Mouse (Mus musculus): ENCODE data around the gene Mup20. TPM values are rescaled to one million over a fixed set of nuclear protein-coding genes. Genes with fewer than 3 reads are reported as not detected.
A peak's percentile ranks its signal among the peaks of the same experiment; 100 is the strongest.
"Not testable (repeated sequence)": the region's sequence is repeated elsewhere in the genome, so short reads cannot be mapped to it uniquely, and the experiment has no call there.

Gene Mup20
- total RNA-seq (2021), result not detected
- long read RNA-seq, result 0 reads

DNA sequence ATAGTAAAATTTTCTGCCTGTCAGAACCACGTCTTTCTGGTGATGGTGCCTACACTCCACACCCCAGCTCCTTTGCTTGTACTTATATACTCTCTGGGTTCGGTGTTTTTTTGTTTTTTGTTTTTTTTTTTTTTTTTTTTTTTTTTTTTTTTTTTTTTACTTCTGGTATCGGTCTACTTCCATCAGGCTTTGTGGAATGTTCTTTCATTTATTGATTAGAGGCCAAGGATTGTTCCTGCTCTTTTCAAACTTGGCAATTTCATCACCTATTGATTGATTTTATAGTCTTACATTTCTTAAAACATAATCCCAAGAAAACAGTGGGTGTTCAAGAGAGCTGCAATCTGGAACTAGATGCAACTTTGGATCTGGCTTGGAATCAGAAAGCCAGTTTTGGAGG, at the start of gene Mup20:
TSS of gene Mup20 (minus strand) at position 101 of the 400 bp plus-strand sequence.
- DNase-seq (ENCODE audit: low spot score in 2 of 2), result not testable (repeated sequence)

DNA sequence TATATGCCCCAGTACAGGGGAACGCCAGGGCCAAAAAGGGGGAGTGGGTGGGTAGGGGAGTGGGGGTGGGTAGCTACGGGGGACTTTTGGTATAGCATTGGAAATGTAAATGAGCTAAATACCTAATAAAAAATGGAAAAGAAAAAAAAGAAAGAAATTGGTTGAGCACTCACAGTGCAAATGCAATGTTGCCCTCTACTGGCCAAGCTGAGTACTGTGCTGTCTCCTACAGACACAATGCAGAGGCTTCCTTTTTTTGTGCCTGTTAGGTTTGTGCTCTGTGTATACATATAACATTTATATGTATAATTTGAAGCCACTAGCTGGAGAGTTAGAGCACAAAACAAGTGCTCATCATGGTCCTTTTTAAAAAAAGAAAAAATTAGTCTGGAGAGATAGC, 49.4 kb upstream of the Mup20 start:
- DNase-seq (ENCODE audit: low spot score in 2 of 2), result peak in 1 of 2 experiments; percentile 42

DNA sequence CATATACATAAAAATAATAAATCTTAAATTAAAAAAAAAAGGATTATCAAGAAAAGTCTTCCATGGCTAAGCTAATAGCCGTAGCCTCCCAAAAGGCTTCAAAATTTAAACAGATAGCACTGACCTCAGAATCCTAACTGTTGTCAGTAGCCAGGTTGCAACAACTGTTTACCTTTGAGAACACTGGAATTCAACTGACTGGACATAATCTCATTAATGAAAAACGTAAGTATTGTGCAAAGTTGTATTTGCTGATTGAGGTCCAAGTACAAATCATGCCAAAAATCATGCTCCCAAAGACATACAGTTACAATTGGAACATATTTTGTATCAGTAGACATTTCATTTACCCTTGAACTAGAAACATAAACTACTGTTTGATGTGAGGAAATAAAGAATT, 34.0 kb upstream of the Mup20 start:
- no peak for DNase-seq (ENCODE audit: low spot score in 2 of 2)

DNA sequence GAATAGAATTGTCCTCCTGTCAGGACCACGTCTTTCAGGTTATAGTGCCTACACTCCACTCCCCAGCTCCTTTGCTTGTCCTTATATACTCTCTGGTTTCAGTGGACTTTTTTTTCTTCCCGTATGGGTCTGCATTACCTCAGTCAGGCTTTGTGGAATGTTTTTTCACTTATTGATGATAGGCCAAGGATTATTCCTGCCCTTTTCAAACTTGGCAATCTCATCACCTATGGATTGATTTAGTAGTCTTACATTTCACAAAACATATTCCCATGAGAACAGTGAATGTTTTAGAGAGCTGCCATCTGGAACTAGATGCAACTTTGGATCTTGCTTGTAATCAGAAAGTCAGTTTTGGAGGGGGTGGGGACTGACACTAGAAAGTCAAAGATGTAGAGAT, 33.3 kb upstream of the Mup20 start, which contains the start of gene Mup3:
TSS of gene Mup3 (minus strand) at position 102 of the 400 bp plus-strand sequence.
- no peak for DNase-seq (ENCODE audit: low spot score in 2 of 2)

DNA sequence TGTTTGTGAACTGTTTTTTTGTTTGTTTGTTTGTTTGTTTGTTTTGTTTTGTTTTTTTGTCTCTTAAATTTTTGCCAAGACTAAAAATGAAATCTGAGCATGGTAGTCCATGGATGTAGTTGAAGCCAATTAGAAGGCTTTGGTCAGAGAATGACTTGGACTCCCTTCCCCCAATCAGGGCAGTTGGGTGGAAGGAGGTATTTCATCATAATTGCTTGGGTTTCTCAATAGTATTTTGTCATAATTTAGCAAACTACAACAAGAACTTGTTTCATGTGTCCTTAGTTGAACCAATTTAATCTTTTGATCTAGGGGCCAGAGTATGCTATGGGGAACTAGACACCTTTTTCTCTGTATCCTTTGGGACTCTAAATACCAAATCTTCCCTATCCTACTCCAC, 28.8 kb upstream of the Mup20 start:
- DNase-seq (ENCODE audit: low spot score in 2 of 2), result no peak

DNA sequence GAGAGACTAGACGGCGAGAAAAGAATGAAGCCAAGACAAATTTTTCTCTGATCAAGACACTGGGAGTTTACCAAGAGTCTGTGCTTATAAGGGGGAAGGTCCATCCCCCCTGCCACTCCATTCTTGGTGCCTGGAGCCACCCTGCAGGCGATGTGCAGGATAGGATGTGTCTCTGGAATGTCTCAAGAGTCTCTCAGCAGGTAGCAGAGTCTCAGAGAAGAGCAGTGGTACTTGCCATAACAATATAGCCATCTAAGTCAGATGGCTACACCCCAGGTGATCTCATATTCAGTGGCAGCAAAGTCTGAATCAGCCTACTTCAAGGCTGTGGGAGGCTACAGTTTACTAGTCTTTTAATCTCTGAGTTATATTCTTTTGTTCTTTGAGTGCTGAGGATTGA, 21.2 kb upstream of the Mup20 start:
- DNase-seq (ENCODE audit: low spot score in 2 of 2), result no peak

DNA sequence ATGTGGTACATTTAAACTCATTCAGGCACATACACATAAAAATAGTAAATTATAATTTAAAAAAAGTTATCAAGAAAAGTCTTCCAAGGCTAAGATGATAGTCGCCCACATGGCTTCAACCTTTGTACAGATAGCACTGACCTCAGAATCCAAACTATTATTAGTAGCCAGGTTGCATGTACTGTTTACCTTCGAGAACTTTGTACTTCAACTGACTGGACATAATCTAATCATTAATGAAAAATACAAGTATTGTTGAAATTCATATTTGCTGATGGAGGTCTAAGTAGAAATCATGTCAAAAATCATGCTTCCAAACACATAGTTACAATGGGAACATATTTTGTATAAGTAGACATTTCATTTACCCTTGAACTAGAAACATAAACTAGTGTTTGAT, 822 bp upstream of the Mup20 start:
- not testable (repeated sequence) for DNase-seq (ENCODE audit: low spot score in 2 of 2)

DNA sequence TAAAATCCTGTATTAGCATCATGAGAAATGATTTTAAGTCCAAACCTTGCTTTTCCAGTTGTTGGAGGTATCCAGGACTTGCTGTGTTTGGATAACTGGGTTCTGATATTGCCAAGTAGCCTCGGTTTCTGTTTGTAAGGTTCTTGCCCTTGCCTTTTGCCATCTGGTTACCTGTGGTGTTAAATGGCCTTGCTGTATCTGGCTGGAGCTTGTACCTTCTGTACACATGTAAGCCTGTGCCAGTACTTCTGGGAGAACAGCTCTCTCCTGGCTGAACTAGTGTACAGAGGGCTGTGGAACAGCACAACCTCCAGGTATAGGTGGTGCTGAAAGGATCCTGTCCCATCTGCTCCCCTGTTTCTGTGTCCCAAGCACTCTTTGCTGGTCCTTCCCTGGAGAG, 27.7 kb downstream of the Mup20 start:
- DNase-seq (ENCODE audit: low spot score in 2 of 2), result no peak

DNA sequence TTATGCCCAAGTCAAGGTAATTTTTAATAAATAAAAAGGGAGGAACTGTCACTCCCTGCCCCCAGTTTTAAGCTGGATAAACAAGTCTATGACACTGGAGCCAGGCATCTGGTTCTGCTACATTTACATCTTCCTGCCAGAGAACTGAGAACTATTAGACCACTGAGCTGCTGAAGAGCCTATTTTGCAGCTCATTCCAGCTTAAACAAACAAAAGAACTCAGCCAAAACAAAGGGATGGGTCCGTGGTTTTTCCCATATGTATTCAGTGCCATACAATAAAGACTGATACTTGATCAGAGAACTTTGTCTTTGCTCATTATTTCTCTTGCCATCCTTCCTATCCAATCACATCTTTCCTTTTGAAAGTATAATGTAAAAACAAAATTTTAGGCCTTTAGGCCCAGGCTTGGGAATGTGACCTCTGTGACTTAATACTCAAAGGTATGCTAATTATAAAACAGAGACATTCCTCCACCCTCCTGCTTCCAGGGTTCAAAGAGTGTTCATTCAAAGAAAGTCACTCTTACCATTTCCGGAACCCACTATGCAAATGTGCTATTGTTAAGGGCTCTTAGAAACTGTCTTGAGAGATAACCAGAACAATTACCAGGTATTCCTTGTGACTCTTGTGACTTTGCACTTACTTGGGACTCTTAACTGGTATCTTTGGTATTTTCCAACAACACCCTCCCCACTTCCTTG, 29.6 kb downstream of the Mup20 start:
- DNase-seq (ENCODE audit: low spot score in 2 of 2), result no peak

DNA sequence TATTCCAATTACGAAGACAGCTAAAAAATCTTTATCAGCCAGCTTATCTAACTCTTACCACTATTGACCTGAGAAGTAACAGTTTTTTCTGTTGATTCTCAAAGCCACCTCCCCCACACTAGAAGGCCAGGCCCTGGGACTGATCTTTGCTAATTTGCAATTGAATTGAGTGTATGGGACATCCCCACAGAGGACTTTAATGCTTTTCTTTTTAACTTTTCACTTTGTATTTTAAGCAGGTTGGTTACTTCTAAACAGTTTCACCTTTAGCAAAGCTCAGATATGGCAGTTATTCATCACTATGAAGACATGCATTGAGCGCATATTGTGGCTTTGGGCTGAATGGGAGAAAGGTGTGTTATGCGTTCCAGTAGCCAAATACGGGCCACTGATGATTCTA, 30.3 kb downstream of the Mup20 start:
- no peak for DNase-seq (ENCODE audit: low spot score in 2 of 2)

DNA sequence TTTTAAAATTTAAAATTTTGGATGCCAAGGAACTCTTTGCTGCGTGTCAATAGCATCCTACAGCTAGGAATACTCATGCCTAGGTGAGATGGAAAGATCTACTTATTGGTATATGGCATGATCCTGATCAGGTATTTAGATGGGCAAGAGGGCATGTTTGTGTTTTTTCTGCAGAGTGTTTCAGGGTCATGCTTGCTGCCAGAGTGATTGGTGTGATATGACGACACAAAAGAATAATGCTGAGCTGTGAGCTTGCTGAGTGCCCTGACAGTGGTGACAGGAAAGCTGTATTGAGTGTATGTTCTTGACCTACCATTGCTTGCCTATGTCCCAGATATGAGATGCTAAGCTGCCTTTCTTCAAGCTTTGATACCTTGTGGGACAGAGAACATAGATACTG, 30.8 kb downstream of the Mup20 start:
- no peak for DNase-seq (ENCODE audit: low spot score in 2 of 2)

DNA sequence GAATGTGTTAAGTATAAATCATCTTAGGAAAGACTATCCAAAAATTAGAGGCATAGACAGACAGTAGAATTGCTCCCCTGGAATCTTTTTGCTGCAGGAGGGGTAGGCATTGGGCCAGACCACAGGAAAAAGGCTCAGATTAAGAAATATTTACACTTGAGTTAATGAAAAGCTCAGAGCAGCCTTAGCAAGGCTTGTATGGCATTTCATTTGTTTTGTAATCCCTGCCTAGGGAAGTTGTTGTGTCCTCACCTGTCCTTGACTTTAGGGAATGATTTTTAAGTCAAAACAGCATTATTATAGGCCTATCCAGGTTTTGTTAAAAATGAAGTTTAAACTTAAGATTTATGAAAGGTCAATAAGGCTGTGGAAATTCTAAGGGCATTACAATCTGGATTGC, 33.4 kb downstream of the Mup20 start:
- DNase-seq (ENCODE audit: low spot score in 2 of 2), result not testable (repeated sequence)

Other genes starting within 250 kb of the Mup20 start
- not detected for gene Mup5, start 218.9 kb downstream of the Mup20 start, total RNA-seq (2021)
- not detected for gene Mup3, start 33.2 kb upstream of the Mup20 start, total RNA-seq (2021)
- not detected for gene Mup21, start 96.7 kb upstream of the Mup20 start, total RNA-seq (2021)
- gene Zfp37, start 176.9 kb upstream of the Mup20 start, total RNA-seq (2021), result 10 to 100 TPM; 23.0 to 25.6 TPM
- 1 to 10 TPM; 9.2 to 9.7 TPM for gene Slc31a2, start 208.4 kb upstream of the Mup20 start, total RNA-seq (2021)